Mouse (Mus musculus): ENCODE measurements around the gene Medag. TPM values are rescaled to one million over a fixed set of nuclear protein-coding genes. Genes with fewer than 3 reads are reported as not detected.

Medag gene
- total RNA-seq, 4 experiments from 2014 or later = 9.4 to 13.9 (median 11.5) TPM

- peak; percentile 67 for DNase-seq (ENCODE audit: low spot score)
Observed at GRCm38 (mm10) chr5:149382601-149383000, 28.9 kb upstream of the Medag start.

GRCm38 (mm10) chr5:149385228-149385961, 26.2 kb upstream of the Medag start:
- no peak for DNase-seq (ENCODE audit: low spot score)

GRCm38 (mm10) chr5:149386294-149386850, 25.2 kb upstream of the Medag start:
- DNase-seq (ENCODE audit: low spot score) = no peak

- no peak for DNase-seq (ENCODE audit: low spot score)
Observed at GRCm38 (mm10) chr5:149388947-149389346, 22.6 kb upstream of the Medag start.

GRCm38 (mm10) chr5:149389548-149390211, 21.9 kb upstream of the Medag start:
- peak; percentile 82 for DNase-seq (ENCODE audit: low spot score)

- DNase-seq (ENCODE audit: low spot score) = no peak
Observed at GRCm38 (mm10) chr5:149391574-149392375, 19.8 kb upstream of the Medag start.

- DNase-seq (ENCODE audit: low spot score) = no peak
Observed at GRCm38 (mm10) chr5:149392420-149392988, 19.0 kb upstream of the Medag start.

GRCm38 (mm10) chr5:149401446-149401975, 10.0 kb upstream of the Medag start:
- DNase-seq (ENCODE audit: low spot score) = no peak

GRCm38 (mm10) chr5:149402029-149402428, 9.5 kb upstream of the Medag start:
- DNase-seq (ENCODE audit: low spot score) = no peak

- DNase-seq (ENCODE audit: low spot score) = peak; percentile 82
Observed at GRCm38 (mm10) chr5:149403386-149403785, 8.2 kb upstream of the Medag start.

GRCm38 (mm10) chr5:149404710-149405109, 6.8 kb upstream of the Medag start:
- DNase-seq (ENCODE audit: low spot score) = no peak

GRCm38 (mm10) chr5:149406791-149407276, 4.7 kb upstream of the Medag start:
- DNase-seq (ENCODE audit: low spot score) = no peak

- no peak for DNase-seq (ENCODE audit: low spot score)
Observed at GRCm38 (mm10) chr5:149409502-149409901, 2.0 kb upstream of the Medag start.

GRCm38 (mm10) chr5:149412194-149412575, 636 bp downstream of the Medag start:
- no peak for DNase-seq (ENCODE audit: low spot score)

- no peak for DNase-seq (ENCODE audit: low spot score)
Observed at GRCm38 (mm10) chr5:149412671-149413070, 1.1 kb downstream of the Medag start.

- no peak for DNase-seq (ENCODE audit: low spot score)
Observed at GRCm38 (mm10) chr5:149414369-149415167, 3.0 kb downstream of the Medag start.

GRCm38 (mm10) chr5:149417381-149417780, 5.8 kb downstream of the Medag start:
- DNase-seq (ENCODE audit: low spot score) = no peak

- no peak for DNase-seq (ENCODE audit: low spot score)
Observed at GRCm38 (mm10) chr5:149426525-149426924, 15.0 kb downstream of the Medag start.

GRCm38 (mm10) chr5:149427277-149428060, 15.9 kb downstream of the Medag start:
- no peak for DNase-seq (ENCODE audit: low spot score)

GRCm38 (mm10) chr5:149428347-149428746, 16.8 kb downstream of the Medag start:
- DNase-seq (ENCODE audit: low spot score) = no peak

Measured in heart, adult 8-10 months (tissue).